Mouse (Mus musculus) urinary bladder, postnatal 10 days (tissue): ENCODE measurements around the gene Ykt6.
"Not testable (repeated sequence)": the region's sequence is repeated elsewhere in the genome, so short reads cannot be mapped to it uniquely, and the experiment has no call there.

ENCODE experiments used
- DNase-seq: peaks from one replicate; pipeline ENCODE4 v3.0.0; 2022; ENCODE audit warnings: low spot score

The Ykt6 gene

GRCm38 (mm10) chr11:5955546-5956276 lies at the start of gene Ykt6:
Gene Ykt6 (plus strand): TSS chr11:5955693.
- DNase-seq, result peak; percentile 81

GRCm38 (mm10) chr11:5905778-5906518 lies 49.5 kb upstream of the Ykt6 start:
- DNase-seq, result no peak

- DNase-seq, result no peak
Observed at GRCm38 (mm10) chr11:5907096-5907495, 48.4 kb upstream of the Ykt6 start.

- DNase-seq, result no peak
Observed at GRCm38 (mm10) chr11:5908642-5909041, 46.9 kb upstream of the Ykt6 start.

GRCm38 (mm10) chr11:5912635-5913034 lies 42.9 kb upstream of the Ykt6 start:
- no peak for DNase-seq

- DNase-seq, result no peak
Observed at GRCm38 (mm10) chr11:5913256-5913655, 42.2 kb upstream of the Ykt6 start.

- no peak for DNase-seq
Observed at GRCm38 (mm10) chr11:5913936-5914335, 41.6 kb upstream of the Ykt6 start.

GRCm38 (mm10) chr11:5914940-5915339 lies 40.6 kb upstream of the Ykt6 start:
- DNase-seq, result no peak

- DNase-seq, result no peak
Observed at GRCm38 (mm10) chr11:5915429-5916177, 39.9 kb upstream of the Ykt6 start.

GRCm38 (mm10) chr11:5916178-5916548 lies 39.3 kb upstream of the Ykt6 start:
- DNase-seq, result no peak

GRCm38 (mm10) chr11:5918111-5918510 lies 37.4 kb upstream of the Ykt6 start:
- no peak for DNase-seq

GRCm38 (mm10) chr11:5919606-5920005 lies 35.9 kb upstream of the Ykt6 start:
- no peak for DNase-seq

GRCm38 (mm10) chr11:5920323-5920960 lies 35.1 kb upstream of the Ykt6 start:
- no peak for DNase-seq

- DNase-seq, result no peak
Observed at GRCm38 (mm10) chr11:5924699-5925098, 30.8 kb upstream of the Ykt6 start.

- DNase-seq, result no peak
Observed at GRCm38 (mm10) chr11:5926696-5927220, 28.7 kb upstream of the Ykt6 start.

GRCm38 (mm10) chr11:5930578-5930977 lies 24.9 kb upstream of the Ykt6 start:
- no peak for DNase-seq

- DNase-seq, result not testable (repeated sequence)
Observed at GRCm38 (mm10) chr11:5931947-5932346, 23.5 kb upstream of the Ykt6 start.

GRCm38 (mm10) chr11:5934531-5934930 lies 21.0 kb upstream of the Ykt6 start:
- DNase-seq, result not testable (repeated sequence)

- DNase-seq, result no peak
Observed at GRCm38 (mm10) chr11:5942966-5943365, 12.5 kb upstream of the Ykt6 start.

GRCm38 (mm10) chr11:5945096-5945495 lies 10.4 kb upstream of the Ykt6 start:
- no peak for DNase-seq

- no peak for DNase-seq
Observed at GRCm38 (mm10) chr11:5947796-5948195, 7.7 kb upstream of the Ykt6 start.
